Mouse (Mus musculus): Measurements from ENCODE around the gene Lmo3.

Gene Lmo3

GRCm38 (mm10) chr6:138371176-138371575 is 210.6 kb downstream of the Lmo3 start:
- Histone ChIP-seq H3K36me3 (ENCODE audit: insufficient read depth, low read length) (no peaks in the 10 kb centered on the region), H3K27me3 (ENCODE audit: insufficient read depth, low read length) (no peaks in the 10 kb centered on the region), H3K4me3 (replicated peaks; ENCODE audit: low read length) (no peak overlapping the region), H3K4me1 (replicated peaks; ENCODE audit: low read depth, low read length) (no peaks in the 10 kb centered on the region), H3K9me3 (ENCODE audit: low read length) (no peaks in the 10 kb centered on the region)
- TF ChIP-seq POU5F1 (IDR thresholded peaks at IDR 0.05; ENCODE audit: borderline replicate concordance, low read length): no peak
- no peak for TF ChIP-seq CTCF (conservative IDR thresholded peaks at IDR 0.05; ENCODE audit: low read length)
- no peak for TF ChIP-seq NANOG (IDR thresholded peaks at IDR 0.05; ENCODE audit: borderline replicate concordance, low read length)

GRCm38 (mm10) chr6:138364111-138364510 is 217.7 kb downstream of the Lmo3 start:
- TF ChIP-seq NANOG (IDR thresholded peaks at IDR 0.05; ENCODE audit: borderline replicate concordance, low read length) (no peak), POU5F1 (IDR thresholded peaks at IDR 0.05; ENCODE audit: borderline replicate concordance, low read length) (no peak), CTCF (conservative IDR thresholded peaks at IDR 0.05; ENCODE audit: low read length) (no peak)
- H3K36me3 ChIP-seq (ENCODE audit: insufficient read depth, low read length): no peaks in the 10 kb centered on the region
- no peaks in the 10 kb centered on the region for H3K9me3 ChIP-seq (ENCODE audit: low read length)
- H3K4me1 ChIP-seq (replicated peaks; ENCODE audit: low read depth, low read length): no peaks in the 10 kb centered on the region
- H3K4me3 ChIP-seq (replicated peaks; ENCODE audit: low read length): no peak overlapping the region
- H3K27me3 ChIP-seq (ENCODE audit: insufficient read depth, low read length): no peaks in the 10 kb centered on the region

- Histone ChIP-seq H3K36me3 (ENCODE audit: insufficient read depth, low read length) (no peaks in the 10 kb centered on the region), H3K4me1 (replicated peaks; ENCODE audit: low read depth, low read length) (no peaks in the 10 kb centered on the region), H3K4me3 (replicated peaks; ENCODE audit: low read length) (no peak overlapping the region), H3K27me3 (ENCODE audit: insufficient read depth, low read length) (no peaks in the 10 kb centered on the region), H3K9me3 (ENCODE audit: low read length) (no peaks in the 10 kb centered on the region)
- TF ChIP-seq CTCF (conservative IDR thresholded peaks at IDR 0.05; ENCODE audit: low read length) (no peak), NANOG (IDR thresholded peaks at IDR 0.05; ENCODE audit: borderline replicate concordance, low read length) (no peak), POU5F1 (IDR thresholded peaks at IDR 0.05; ENCODE audit: borderline replicate concordance, low read length) (no peak)
These were observed 231.0 kb downstream of the Lmo3 start for GRCm38 (mm10) chr6:138350587-138351345.

- no peaks in the 10 kb centered on the region for H3K36me3 ChIP-seq (ENCODE audit: insufficient read depth, low read length)
- H3K9me3 ChIP-seq (ENCODE audit: low read length): peaks cover 34% of the 10 kb centered on the region
- no peak overlapping the region for H3K4me3 ChIP-seq (replicated peaks; ENCODE audit: low read length)
- no peaks in the 10 kb centered on the region for H3K4me1 ChIP-seq (replicated peaks; ENCODE audit: low read depth, low read length)
- no peaks in the 10 kb centered on the region for H3K27me3 ChIP-seq (ENCODE audit: insufficient read depth, low read length)
- TF ChIP-seq NANOG (IDR thresholded peaks at IDR 0.05; ENCODE audit: borderline replicate concordance, low read length): no peak
- TF ChIP-seq POU5F1 (IDR thresholded peaks at IDR 0.05; ENCODE audit: borderline replicate concordance, low read length): no peak
- TF ChIP-seq CTCF (conservative IDR thresholded peaks at IDR 0.05; ENCODE audit: low read length): no peak
These were observed 235.2 kb downstream of the Lmo3 start for GRCm38 (mm10) chr6:138346558-138346957.

GRCm38 (mm10) chr6:138335858-138336257 is 245.9 kb downstream of the Lmo3 start:
- Histone ChIP-seq H3K36me3 (ENCODE audit: insufficient read depth, low read length) (no peaks in the 10 kb centered on the region), H3K4me1 (replicated peaks; ENCODE audit: low read depth, low read length) (no peaks in the 10 kb centered on the region), H3K9me3 (ENCODE audit: low read length) (0 out of 2 replicates have a peak, but pooled peaks cover 2% of the 10 kb centered on the region), H3K27me3 (ENCODE audit: insufficient read depth, low read length) (no peaks in the 10 kb centered on the region), H3K4me3 (replicated peaks; ENCODE audit: low read length) (no peak overlapping the region)
- no peak for TF ChIP-seq POU5F1 (IDR thresholded peaks at IDR 0.05; ENCODE audit: borderline replicate concordance, low read length)
- TF ChIP-seq CTCF (conservative IDR thresholded peaks at IDR 0.05; ENCODE audit: low read length): no peak
- no peak for TF ChIP-seq NANOG (IDR thresholded peaks at IDR 0.05; ENCODE audit: borderline replicate concordance, low read length)

GRCm38 (mm10) chr6:138333991-138334390 is 247.8 kb downstream of the Lmo3 start:
- H3K27me3 ChIP-seq (ENCODE audit: insufficient read depth, low read length): no peaks in the 10 kb centered on the region
- no peaks in the 10 kb centered on the region for H3K4me1 ChIP-seq (replicated peaks; ENCODE audit: low read depth, low read length)
- H3K36me3 ChIP-seq (ENCODE audit: insufficient read depth, low read length): no peaks in the 10 kb centered on the region
- no peak overlapping the region for H3K4me3 ChIP-seq (replicated peaks; ENCODE audit: low read length)
- TF ChIP-seq NANOG (IDR thresholded peaks at IDR 0.05; ENCODE audit: borderline replicate concordance, low read length) (no peak), POU5F1 (IDR thresholded peaks at IDR 0.05; ENCODE audit: borderline replicate concordance, low read length) (no peak), CTCF (conservative IDR thresholded peaks at IDR 0.05; ENCODE audit: low read length) (no peak)
- H3K9me3 ChIP-seq (ENCODE audit: low read length): no peaks in the 10 kb centered on the region

- Histone ChIP-seq H3K4me1 (replicated peaks; ENCODE audit: low read depth, low read length) (no peaks in the 10 kb centered on the region), H3K9me3 (ENCODE audit: low read length) (no peaks in the 10 kb centered on the region), H3K36me3 (ENCODE audit: insufficient read depth, low read length) (no peaks in the 10 kb centered on the region), H3K27me3 (ENCODE audit: insufficient read depth, low read length) (no peaks in the 10 kb centered on the region), H3K4me3 (replicated peaks; ENCODE audit: low read length) (no peak overlapping the region)
- TF ChIP-seq NANOG (IDR thresholded peaks at IDR 0.05; ENCODE audit: borderline replicate concordance, low read length) (no peak), CTCF (conservative IDR thresholded peaks at IDR 0.05; ENCODE audit: low read length) (no peak), POU5F1 (IDR thresholded peaks at IDR 0.05; ENCODE audit: borderline replicate concordance, low read length) (no peak)
These were observed 255.9 kb downstream of the Lmo3 start for GRCm38 (mm10) chr6:138325744-138326400.

GRCm38 (mm10) chr6:138325145-138325544 is 256.6 kb downstream of the Lmo3 start:
- Histone ChIP-seq H3K9me3 (ENCODE audit: low read length) (no peaks in the 10 kb centered on the region), H3K27me3 (ENCODE audit: insufficient read depth, low read length) (no peaks in the 10 kb centered on the region), H3K4me3 (replicated peaks; ENCODE audit: low read length) (no peak overlapping the region), H3K4me1 (replicated peaks; ENCODE audit: low read depth, low read length) (no peaks in the 10 kb centered on the region), H3K36me3 (ENCODE audit: insufficient read depth, low read length) (no peaks in the 10 kb centered on the region)
- no peak for TF ChIP-seq NANOG (IDR thresholded peaks at IDR 0.05; ENCODE audit: borderline replicate concordance, low read length)
- TF ChIP-seq CTCF (conservative IDR thresholded peaks at IDR 0.05; ENCODE audit: low read length): no peak
- no peak for TF ChIP-seq POU5F1 (IDR thresholded peaks at IDR 0.05; ENCODE audit: borderline replicate concordance, low read length)

Measured in E14TG2a.4 (cell line).